Mouse (Mus musculus) MEL-GATA-1-ER (cell line): Measurements from ENCODE around the gene Chrna7.

ENCODE experiments used
- DNase-seq: peaks from one replicate; pipeline ENCODE4 v3.0.0-alpha.2; 2012; ENCODE audit warnings: low read depth; ENCODE audit errors: extremely low read depth

Chrna7 gene

DNA sequence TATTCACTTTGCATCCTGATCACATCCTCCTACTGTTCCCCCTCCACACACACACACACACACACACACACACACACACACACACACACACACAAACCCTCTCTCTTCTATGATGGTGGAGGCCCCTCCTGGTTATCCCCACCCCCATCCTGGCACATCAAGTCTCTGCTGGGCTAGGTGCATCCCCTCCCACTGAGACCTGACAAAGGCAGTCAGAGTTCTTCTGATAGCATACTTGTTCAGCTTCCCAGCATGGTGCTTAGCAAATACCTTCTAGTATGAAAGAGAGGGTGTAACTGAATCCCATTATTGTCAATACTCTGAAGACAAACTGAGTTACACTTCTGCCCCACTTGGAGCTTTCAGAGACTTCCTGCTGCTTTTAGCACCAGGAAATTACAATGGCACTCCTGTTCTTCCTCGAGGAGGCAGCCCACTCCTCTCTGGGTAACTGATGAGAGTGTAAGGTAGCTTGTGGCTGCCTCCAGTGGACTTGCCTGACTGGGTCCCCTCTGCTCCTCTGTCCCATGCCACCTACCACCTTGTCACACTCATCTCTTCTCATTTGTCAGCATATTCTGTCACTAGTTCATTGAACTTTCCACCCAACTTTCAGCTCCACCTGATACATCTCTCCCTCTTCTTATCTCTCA is 127.9 kb downstream of the Chrna7 start:
- no peak for DNase-seq

DNA sequence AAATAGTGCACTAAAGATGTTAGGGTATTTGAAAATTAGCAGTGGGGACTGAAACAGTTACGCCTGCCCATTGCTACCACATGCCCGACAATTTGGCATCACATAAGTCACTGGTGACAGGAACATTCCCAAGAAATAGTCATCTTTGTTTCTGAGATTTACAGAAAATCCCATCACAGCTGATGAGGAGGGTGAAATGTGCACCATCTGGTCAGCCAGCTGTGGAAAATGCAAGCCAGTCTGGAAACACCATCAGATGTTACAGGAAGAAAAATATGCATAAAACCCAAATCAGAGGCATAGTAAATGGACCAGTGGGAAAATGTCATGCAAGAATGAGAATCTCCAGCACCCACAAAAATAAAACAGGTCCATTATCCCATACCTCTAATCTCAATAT is 151.4 kb downstream of the Chrna7 start:
- no peak for DNase-seq
